Mouse (Mus musculus): ENCODE measurements around the gene Akt3. TPM values are rescaled to one million over a fixed set of nuclear protein-coding genes. Genes with fewer than 3 reads are reported as not detected.

Akt3 gene
- polyA plus RNA-seq, 1 experiment from 2014 or later, result 7.7 TPM

GRCm38 (mm10) chr1:177007405-177007804 is 250.6 kb downstream of the Akt3 start:
- Histone ChIP-seq H3K36me3 (ENCODE audit: control insufficient read depth, insufficient read depth, low read length) (no peaks in the 10 kb centered on the region), H3K27me3 (ENCODE audit: control insufficient read depth, insufficient read depth, low read length) (no peaks in the 10 kb centered on the region), H3K9ac (ENCODE audit: low read depth, low read length) (no peak overlapping the region), H3K4me3 (ENCODE audit: low read length) (no peak overlapping the region), H3K9me3 (ENCODE audit: control insufficient read depth, low read length) (no peaks in the 10 kb centered on the region), H3K4me1 (ENCODE audit: control insufficient read depth, insufficient read depth, low read length) (0 out of 2 replicates have a peak, but pooled peaks cover 2% of the 10 kb centered on the region), H3K4me2 (replicated peaks; ENCODE audit: low read depth, low read length) (no peak overlapping the region), H3K27ac (ENCODE audit: low read depth, low read length) (no peak overlapping the region)
- ATAC-seq (ENCODE audit: low FRiP score, low TSS enrichment), result no peak
- 88% methylated on average over 3 of the region's 3 CpGs for WGBS

- WGBS, result 75% methylated on average over 4 of the region's 4 CpGs
- peak; percentile 43; the same call in 1 of the 2 replicates for ATAC-seq (ENCODE audit: low FRiP score, low TSS enrichment)
- no peak overlapping the region for H3K27ac ChIP-seq (ENCODE audit: low read depth, low read length)
- no peaks in the 10 kb centered on the region for H3K9me3 ChIP-seq (ENCODE audit: control insufficient read depth, low read length)
- H3K4me3 ChIP-seq (ENCODE audit: low read length), result no peak overlapping the region
- no peak overlapping the region for H3K4me2 ChIP-seq (replicated peaks; ENCODE audit: low read depth, low read length)
- no peak overlapping the region for H3K9ac ChIP-seq (ENCODE audit: low read depth, low read length)
- H3K27me3 ChIP-seq (ENCODE audit: control insufficient read depth, insufficient read depth, low read length), result no peaks in the 10 kb centered on the region
- 0 out of 2 replicates have a peak, but pooled peaks cover 2% of the 10 kb centered on the region for H3K4me1 ChIP-seq (ENCODE audit: control insufficient read depth, insufficient read depth, low read length)
- H3K36me3 ChIP-seq (ENCODE audit: control insufficient read depth, insufficient read depth, low read length), result no peaks in the 10 kb centered on the region
These were observed 253.8 kb downstream of the Akt3 start for GRCm38 (mm10) chr1:177004041-177004741.

DNA sequence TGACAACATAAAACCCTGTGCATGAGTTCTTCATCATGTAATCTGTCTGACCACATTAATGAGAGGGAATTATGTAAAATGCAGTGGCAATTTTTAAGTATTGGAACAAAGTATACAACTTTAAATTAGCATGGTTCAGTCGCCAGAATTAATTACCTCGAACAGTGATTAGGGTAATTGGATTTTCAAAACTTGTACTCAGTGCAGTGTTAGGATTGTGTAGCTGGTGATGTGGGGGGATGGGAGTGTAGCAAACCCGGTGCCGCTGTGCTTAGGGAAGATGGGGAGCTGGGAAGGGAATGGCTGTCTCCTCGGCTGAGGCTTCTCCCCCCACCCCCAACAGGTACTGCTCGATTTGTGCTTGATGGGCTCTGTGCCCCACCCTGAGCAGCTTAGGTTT is 255.1 kb downstream of the Akt3 start:
- Histone ChIP-seq H3K36me3 (ENCODE audit: control insufficient read depth, insufficient read depth, low read length) (no peaks in the 10 kb centered on the region), H3K9ac (ENCODE audit: low read depth, low read length) (no peak overlapping the region), H3K4me1 (ENCODE audit: control insufficient read depth, insufficient read depth, low read length) (peaks cover 10% of the 10 kb centered on the region; the same call in 1 of the 2 replicates), H3K4me3 (ENCODE audit: low read length) (no peak overlapping the region), H3K4me2 (replicated peaks; ENCODE audit: low read depth, low read length) (no peak overlapping the region), H3K27me3 (ENCODE audit: control insufficient read depth, insufficient read depth, low read length) (no peaks in the 10 kb centered on the region), H3K9me3 (ENCODE audit: control insufficient read depth, low read length) (no peaks in the 10 kb centered on the region), H3K27ac (ENCODE audit: low read depth, low read length) (no peak overlapping the region)
- WGBS, result 66% methylated on average over 6 of the region's 6 CpGs
- no peak for ATAC-seq (ENCODE audit: low FRiP score, low TSS enrichment)

DNA sequence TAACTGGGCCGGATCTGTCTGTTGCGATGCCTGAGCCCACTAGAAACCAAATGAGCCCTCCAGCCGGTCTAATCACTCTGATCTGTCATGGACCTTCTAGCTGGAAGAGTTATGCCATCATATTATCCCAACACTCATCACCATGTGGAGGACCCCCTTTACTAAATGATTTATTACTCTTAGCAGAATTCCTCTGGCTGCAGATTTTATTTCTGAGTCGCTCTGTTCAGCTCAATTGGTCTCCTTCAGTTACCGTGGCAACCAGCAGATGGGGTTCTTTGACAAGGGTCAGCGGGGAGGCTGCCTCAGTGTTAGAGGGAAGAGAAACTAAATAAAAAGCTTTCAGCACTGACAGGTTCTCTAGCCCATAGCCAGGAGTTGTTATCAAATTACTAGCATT is 259.0 kb downstream of the Akt3 start:
- H3K9me3 ChIP-seq (ENCODE audit: control insufficient read depth, low read length), result no peaks in the 10 kb centered on the region
- peaks cover 20% of the 10 kb centered on the region for H3K4me1 ChIP-seq (ENCODE audit: control insufficient read depth, insufficient read depth, low read length)
- H3K27ac ChIP-seq (ENCODE audit: low read depth, low read length), result no peak overlapping the region
- peak; percentile 74 for ATAC-seq (ENCODE audit: low FRiP score, low TSS enrichment)
- H3K4me2 ChIP-seq (replicated peaks; ENCODE audit: low read depth, low read length), result no peak overlapping the region
- H3K4me3 ChIP-seq (ENCODE audit: low read length), result no peak overlapping the region
- no peaks in the 10 kb centered on the region for H3K36me3 ChIP-seq (ENCODE audit: control insufficient read depth, insufficient read depth, low read length)
- 12% methylated on average over 6 of the region's 6 CpGs for WGBS
- H3K27me3 ChIP-seq (ENCODE audit: control insufficient read depth, insufficient read depth, low read length), result no peaks in the 10 kb centered on the region
- no peak overlapping the region for H3K9ac ChIP-seq (ENCODE audit: low read depth, low read length)

DNA sequence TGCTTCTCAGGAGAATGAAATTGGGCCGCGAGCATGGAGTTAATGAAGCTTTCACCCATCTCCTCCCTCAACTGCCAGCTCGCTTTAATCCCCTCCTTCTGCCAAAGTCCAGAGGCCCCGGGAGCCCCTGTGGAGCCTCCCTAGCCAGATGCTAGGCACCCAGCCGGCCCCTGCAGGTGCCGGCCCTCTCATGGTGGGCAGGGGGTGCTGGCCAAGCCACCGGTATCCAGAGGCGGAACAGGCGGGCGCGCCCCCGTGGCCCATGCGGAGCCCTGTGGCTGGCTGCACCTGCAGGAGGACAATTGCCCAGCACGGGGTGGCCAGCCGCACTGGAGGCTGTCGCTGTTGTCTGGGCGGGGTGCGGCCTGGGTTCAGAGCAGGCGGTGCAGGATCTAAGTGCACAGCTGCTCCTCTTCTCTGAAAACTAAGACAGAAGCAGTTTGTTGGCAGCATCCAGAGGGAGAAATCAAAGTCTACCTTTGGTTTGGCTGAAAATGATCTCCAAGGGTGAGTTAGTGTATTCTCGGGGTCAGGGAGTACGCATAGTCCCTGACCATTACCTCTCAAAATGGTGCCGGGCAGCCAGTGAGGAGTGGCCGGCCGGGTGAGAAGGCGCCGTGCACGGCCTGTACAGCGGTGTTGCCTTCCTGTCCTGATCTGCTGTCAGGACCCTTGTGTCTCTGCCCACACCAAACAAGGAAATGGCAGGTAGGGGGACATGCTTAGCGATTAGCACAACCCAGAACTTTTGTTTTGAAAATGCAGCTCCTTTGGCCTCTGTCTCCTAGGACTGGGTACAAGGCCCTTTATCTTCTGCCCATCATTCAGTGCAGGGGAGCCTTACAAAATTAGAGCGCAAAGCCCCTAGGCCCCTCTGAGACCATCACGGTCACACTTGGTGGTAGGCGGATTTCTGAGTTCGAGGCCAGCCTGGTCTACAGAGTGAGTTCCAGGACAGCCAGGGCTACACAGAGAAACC is 260.0 kb downstream of the Akt3 start:
- H3K27me3 ChIP-seq (ENCODE audit: control insufficient read depth, insufficient read depth, low read length), result no peaks in the 10 kb centered on the region
- peak overlapping the region; percentile 16; the same call in 1 of the 2 replicates for H3K4me3 ChIP-seq (ENCODE audit: low read length)
- peak; percentile 78 for ATAC-seq (ENCODE audit: low FRiP score, low TSS enrichment)
- peak overlapping the region; percentile 39 for H3K4me2 ChIP-seq (replicated peaks; ENCODE audit: low read depth, low read length)
- peaks cover 20% of the 10 kb centered on the region for H3K4me1 ChIP-seq (ENCODE audit: control insufficient read depth, insufficient read depth, low read length)
- peak overlapping the region; percentile 37; the same call in 1 of the 2 replicates for H3K9ac ChIP-seq (ENCODE audit: low read depth, low read length)
- H3K27ac ChIP-seq (ENCODE audit: low read depth, low read length), result peak overlapping the region; percentile 76
- 36% methylated on average over 32 of the region's 33 CpGs for whole genome bisulfite sequencing
- H3K36me3 ChIP-seq (ENCODE audit: control insufficient read depth, insufficient read depth, low read length), result no peaks in the 10 kb centered on the region
- no peaks in the 10 kb centered on the region for H3K9me3 ChIP-seq (ENCODE audit: control insufficient read depth, low read length)

DNA sequence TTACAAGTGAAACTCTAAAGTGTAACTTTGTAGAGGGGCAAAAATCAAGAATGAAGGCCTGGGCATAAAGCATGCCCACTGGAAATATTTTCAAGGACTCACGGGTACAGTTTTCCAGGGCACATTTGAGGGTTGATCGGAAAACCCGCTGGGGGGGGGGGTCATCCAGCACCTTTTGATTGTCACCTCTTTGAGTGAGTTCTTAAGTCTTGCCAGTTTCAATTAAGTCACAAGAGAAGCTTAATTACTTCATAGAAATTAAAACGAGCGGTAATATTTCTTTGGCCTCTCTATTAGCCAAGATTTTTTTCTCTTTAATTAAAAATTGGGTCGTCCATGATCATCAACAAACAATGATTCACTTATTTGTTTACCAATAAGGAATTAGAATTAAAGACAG is 260.7 kb downstream of the Akt3 start:
- Histone ChIP-seq H3K9ac (ENCODE audit: low read depth, low read length) (no peak overlapping the region), H3K36me3 (ENCODE audit: control insufficient read depth, insufficient read depth, low read length) (no peaks in the 10 kb centered on the region), H3K27ac (ENCODE audit: low read depth, low read length) (peak overlapping the region; percentile 76; the same call in 1 of the 2 replicates), H3K4me3 (ENCODE audit: low read length) (no peak overlapping the region), H3K4me1 (ENCODE audit: control insufficient read depth, insufficient read depth, low read length) (peaks cover 20% of the 10 kb centered on the region), H3K9me3 (ENCODE audit: control insufficient read depth, low read length) (no peaks in the 10 kb centered on the region), H3K4me2 (replicated peaks; ENCODE audit: low read depth, low read length) (peak overlapping the region; percentile 39; the same call in 1 of the 2 replicates), H3K27me3 (ENCODE audit: control insufficient read depth, insufficient read depth, low read length) (no peaks in the 10 kb centered on the region)
- 51% methylated on average over 6 of the region's 6 CpGs for WGBS
- ATAC-seq (ENCODE audit: low FRiP score, low TSS enrichment), result no peak

- no peak overlapping the region for H3K4me3 ChIP-seq (ENCODE audit: low read length)
- no peaks in the 10 kb centered on the region for H3K36me3 ChIP-seq (ENCODE audit: control insufficient read depth, insufficient read depth, low read length)
- no peak overlapping the region; the same call in 1 of the 2 replicates for H3K4me2 ChIP-seq (replicated peaks; ENCODE audit: low read depth, low read length)
- H3K27me3 ChIP-seq (ENCODE audit: control insufficient read depth, insufficient read depth, low read length), result no peaks in the 10 kb centered on the region
- no peaks in the 10 kb centered on the region for H3K9me3 ChIP-seq (ENCODE audit: control insufficient read depth, low read length)
- H3K9ac ChIP-seq (ENCODE audit: low read depth, low read length), result 0 out of 2 replicates have a peak overlapping the region, but pooled peaks have one; percentile 12
- H3K4me1 ChIP-seq (ENCODE audit: control insufficient read depth, insufficient read depth, low read length), result peaks cover 20% of the 10 kb centered on the region
- peak overlapping the region; percentile 24; the same call in 1 of the 2 replicates for H3K27ac ChIP-seq (ENCODE audit: low read depth, low read length)
- WGBS, result 51% methylated on average over 16 of the region's 16 CpGs
- no peak for ATAC-seq (ENCODE audit: low FRiP score, low TSS enrichment)
These were observed 261.3 kb downstream of the Akt3 start for GRCm38 (mm10) chr1:176996630-176997201.

DNA sequence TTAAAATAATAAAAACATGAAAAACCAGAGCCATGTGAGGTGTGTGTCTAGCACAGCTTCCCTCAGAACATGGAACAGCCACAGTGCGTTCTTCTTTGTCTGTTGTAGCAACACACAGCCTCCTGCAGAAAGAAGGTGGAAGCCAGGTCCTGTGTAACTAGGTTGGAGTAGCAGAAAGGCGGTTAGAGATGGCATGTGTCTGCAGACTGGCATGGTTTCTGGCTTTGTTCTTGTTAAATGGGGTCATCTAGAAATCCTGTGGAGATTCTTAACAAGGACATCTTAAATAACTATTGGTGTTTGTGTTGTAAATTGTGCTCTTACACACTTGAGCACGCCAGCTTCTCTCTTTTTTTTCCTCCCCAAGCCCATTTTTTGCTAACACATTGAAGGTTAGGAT is 261.8 kb downstream of the Akt3 start:
- Histone ChIP-seq H3K27ac (ENCODE audit: low read depth, low read length) (no peak overlapping the region), H3K4me1 (ENCODE audit: control insufficient read depth, insufficient read depth, low read length) (peaks cover 20% of the 10 kb centered on the region), H3K4me2 (replicated peaks; ENCODE audit: low read depth, low read length) (no peak overlapping the region), H3K4me3 (ENCODE audit: low read length) (no peak overlapping the region), H3K27me3 (ENCODE audit: control insufficient read depth, insufficient read depth, low read length) (no peaks in the 10 kb centered on the region), H3K9ac (ENCODE audit: low read depth, low read length) (no peak overlapping the region), H3K36me3 (ENCODE audit: control insufficient read depth, insufficient read depth, low read length) (no peaks in the 10 kb centered on the region), H3K9me3 (ENCODE audit: control insufficient read depth, low read length) (no peaks in the 10 kb centered on the region)
- WGBS, result 95% methylated on average over 3 of the region's 3 CpGs
- no peak for ATAC-seq (ENCODE audit: low FRiP score, low TSS enrichment)

Measured in kidney, embryonic 14.5 days (tissue).